Mouse (Mus musculus) MEL (cell line): ENCODE results near the gene Emg1. TPM values are rescaled to one million over a fixed set of nuclear protein-coding genes. Genes with fewer than 3 reads are reported as not detected.

Experiments
- DNase-seq: peaks from one replicate; pipeline ENCODE4 v3.0.0; 2011; ENCODE audit warnings: low read depth, low spot score
- H3K27ac ChIP-seq: 2 replicates; pipeline ENCODE4 v1.5.1; 2012; ENCODE audit warnings: low read depth, mild to moderate bottlenecking, control low read depth, low read length, moderate library complexity; ENCODE audit not compliant: control insufficient read depth
- H3K27me3 ChIP-seq, 2 experiments: fragments of 150-350 bp in 1 of 2; sonication (generic) in 1 of 2; 2 replicates each; pipeline ENCODE4 v1.6.1; 2012; ENCODE audit warnings: low read length in 2 of 2, mild to moderate bottlenecking in 2 of 2, improper control_type of control experiment in 1 of 2, moderate library complexity in 1 of 2; ENCODE audit not compliant: insufficient read depth in 2 of 2, control insufficient read depth in 1 of 2
- H3K36me3 ChIP-seq, 2 experiments: 2 replicates each; pipeline ENCODE4 v1.6.1; 2012 to 2014; ENCODE audit warnings: low read length in 2 of 2, improper control_type of control experiment in 1 of 2, inconsistent platforms in 1 of 2, mild to moderate bottlenecking in 1 of 2; ENCODE audit not compliant: insufficient read depth in 2 of 2, control insufficient read depth in 1 of 2
- H3K4me1 ChIP-seq, 2 experiments: fragments of 150-350 bp in 1 of 2; sonication (generic) in 1 of 2; 2 replicates each; pipeline ENCODE4 v1.6.1; 2012; ENCODE audit warnings: low read length in 2 of 2, improper control_type of control experiment in 1 of 2, mild to moderate bottlenecking in 1 of 2; ENCODE audit not compliant: insufficient read depth in 2 of 2, control insufficient read depth in 1 of 2
- H3K4me3 ChIP-seq, 2 experiments: fragments of 150-350 bp in 1 of 2; sonication (generic) in 1 of 2; 2 replicates each; pipeline ENCODE4 v1.5.1; 2012; ENCODE audit warnings: low read depth in 2 of 2, low read length in 2 of 2, mild to moderate bottlenecking in 2 of 2, moderate library complexity in 2 of 2, control low read depth in 1 of 2, improper control_type of control experiment in 1 of 2; ENCODE audit not compliant: control insufficient read depth in 1 of 2, insufficient read depth in 1 of 2
- H3K79me2 ChIP-seq: 2 replicates; pipeline ENCODE4 v1.6.1; 2012; ENCODE audit warnings: mild to moderate bottlenecking, low read length, moderate library complexity; ENCODE audit not compliant: control insufficient read depth, poor library complexity, insufficient read depth
- H3K9ac ChIP-seq: 2 replicates; pipeline ENCODE4 v1.6.1; 2012; ENCODE audit warnings: low read depth, mild to moderate bottlenecking, control low read depth, low read length, moderate library complexity; ENCODE audit not compliant: control insufficient read depth, poor library complexity, severe bottlenecking
- H3K9me3 ChIP-seq: fragments of 150-350 bp; sonication (generic); replicated peaks from 2 replicates; pipeline ENCODE4 v1.6.1; 2012; ENCODE audit warnings: mild to moderate bottlenecking, low read length, improper control_type of control experiment, moderate library complexity; ENCODE audit not compliant: insufficient read depth
- BHLHE40 ChIP-seq: IDR thresholded peaks from 2 replicates; pipeline ENCODE4 v1.6.1; 2012; ENCODE audit warnings: low read depth, mild to moderate bottlenecking, inconsistent platforms, low read length, improper control_type of control experiment, borderline replicate concordance
- E2F4 ChIP-seq: IDR thresholded peaks from 2 replicates; pipeline ENCODE4 v1.6.1; 2011; ENCODE audit warnings: low read depth, low read length, improper control_type of control experiment, borderline replicate concordance
- ELF1 ChIP-seq: IDR thresholded peaks from 2 replicates; pipeline ENCODE4 v1.6.1; 2014; ENCODE audit warnings: low read depth, mild to moderate bottlenecking, inconsistent platforms, low read length, improper control_type of control experiment, moderate library complexity
- EP300 ChIP-seq, 2 experiments: IDR thresholded peaks; 2 replicates each; pipeline ENCODE4 v1.6.1; 2011; ENCODE audit warnings: improper control_type of control experiment in 2 of 2, low read length in 2 of 2, low read depth in 1 of 2, mild to moderate bottlenecking in 1 of 2
- ETS1 ChIP-seq: IDR thresholded peaks from 2 replicates; pipeline ENCODE4 v1.6.1; 2012; ENCODE audit warnings: low read depth, mild to moderate bottlenecking, inconsistent platforms, low read length, improper control_type of control experiment, moderate library complexity
- KAT2A ChIP-seq: conservative IDR thresholded peaks from 2 replicates; pipeline ENCODE4 v1.6.1; 2012; ENCODE audit warnings: low read depth, low read length, improper control_type of control experiment, inconsistent platforms
- MAFK ChIP-seq: IDR thresholded peaks from 2 replicates; pipeline ENCODE4 v1.6.1; 2011; ENCODE audit warnings: low read depth, mild to moderate bottlenecking, low read length, improper control_type of control experiment, borderline replicate concordance
- MAX ChIP-seq: IDR thresholded peaks from 2 replicates; pipeline ENCODE4 v1.6.1; 2011; ENCODE audit warnings: low read length, improper control_type of control experiment
- MEF2A ChIP-seq: IDR thresholded peaks from 2 replicates; pipeline ENCODE4 v1.6.1; 2014; ENCODE audit warnings: low read depth, mild to moderate bottlenecking, inconsistent platforms, low read length, improper control_type of control experiment; ENCODE audit not compliant: poor library complexity, insufficient replicate concordance, severe bottlenecking; ENCODE audit errors: extremely low read depth
- MXI1 ChIP-seq: IDR thresholded peaks from 2 replicates; pipeline ENCODE4 v1.6.1; 2011; ENCODE audit warnings: mild to moderate bottlenecking, low read depth, low read length, improper control_type of control experiment
- MYB ChIP-seq: IDR thresholded peaks from 2 replicates; pipeline ENCODE4 v1.6.1; 2011; ENCODE audit warnings: mild to moderate bottlenecking, low read depth, low read length, improper control_type of control experiment
- MYC ChIP-seq: IDR thresholded peaks from 2 replicates; pipeline ENCODE4 v1.6.1; 2011; ENCODE audit warnings: low read depth, mild to moderate bottlenecking, low read length, improper control_type of control experiment, moderate library complexity
- NELFE ChIP-seq: IDR thresholded peaks from 2 replicates; pipeline ENCODE4 v1.6.1; 2011; ENCODE audit warnings: low read depth, low read length, improper control_type of control experiment
- POLR2A ChIP-seq, 2 experiments: IDR thresholded peaks; 2 replicates each; pipeline ENCODE4 v1.6.1; 2011 to 2012; ENCODE audit warnings: low read length in 2 of 2, mild to moderate bottlenecking in 2 of 2, control low read depth in 1 of 2, improper control_type of control experiment in 1 of 2, low read depth in 1 of 2, moderate library complexity in 1 of 2; ENCODE audit not compliant: control insufficient read depth in 1 of 2, insufficient read depth in 1 of 2, poor library complexity in 1 of 2
- RAD21 ChIP-seq: IDR thresholded peaks from 2 replicates; pipeline ENCODE4 v1.6.1; 2011; ENCODE audit warnings: mild to moderate bottlenecking, low read depth, low read length, improper control_type of control experiment
- RCOR1 ChIP-seq: IDR thresholded peaks from 2 replicates; pipeline ENCODE4 v1.6.1; 2012; ENCODE audit warnings: low read depth, mild to moderate bottlenecking, inconsistent platforms, low read length, improper control_type of control experiment
- SIN3A ChIP-seq: IDR thresholded peaks from 2 replicates; pipeline ENCODE4 v1.6.1; 2012; ENCODE audit warnings: low read length, improper control_type of control experiment, inconsistent platforms
- TAL1 ChIP-seq: IDR thresholded peaks from 2 replicates; pipeline ENCODE4 v1.6.1; 2012; ENCODE audit warnings: mild to moderate bottlenecking, inconsistent platforms, low read length, moderate library complexity, mixed read lengths
- TBP ChIP-seq: IDR thresholded peaks from 2 replicates; pipeline ENCODE4 v1.8.0; 2011; ENCODE audit warnings: low read depth, low read length, improper control_type of control experiment
- USF1 ChIP-seq: IDR thresholded peaks from 2 replicates; pipeline ENCODE4 v1.6.1; 2014; ENCODE audit warnings: low read depth, mild to moderate bottlenecking, inconsistent platforms, low read length, improper control_type of control experiment, moderate library complexity
- USF2 ChIP-seq, 2 experiments: IDR thresholded peaks; 2 replicates each; pipeline ENCODE4 v1.6.1; 2011 to 2012; ENCODE audit warnings: improper control_type of control experiment in 2 of 2, low read length in 2 of 2, borderline replicate concordance in 1 of 2, inconsistent platforms in 1 of 2, low read depth in 1 of 2, mild to moderate bottlenecking in 1 of 2; ENCODE audit not compliant: insufficient read depth in 1 of 2
- ZMIZ1 ChIP-seq: IDR thresholded peaks from 2 replicates; pipeline ENCODE4 v1.6.1; 2012; ENCODE audit warnings: low read depth, mild to moderate bottlenecking, inconsistent platforms, low read length, improper control_type of control experiment, moderate library complexity
- polyA plus RNA-seq, 2 experiments: library from polyadenylated mRNA; stranded (reverse) in 1 of 2; unstranded in 1 of 2; fragments of >175 nt in 1 of 2; fragments of >200 nt in 1 of 2; gene quantifications; 2 replicates each; pipeline versions ENCODE4 v1.2.1 to v1.2.4; 2012; ENCODE audit warnings: low replicate concordance in 2 of 2, low read depth in 1 of 2; ENCODE audit not compliant: insufficient read length in 2 of 2, insufficient read depth in 1 of 2, missing spikeins in 1 of 2
- total RNA-seq: library from RNA; depleted of rRNA; stranded (reverse); fragments of 300-350 nt; gene quantifications from 2 replicates; pipeline ENCODE4 v1.2.3, GENCODE M21; 2012

Emg1 gene
- total and polyA plus RNA-seq, 3 experiments, result 346 to 391 TPM; not detected in 1

DNA sequence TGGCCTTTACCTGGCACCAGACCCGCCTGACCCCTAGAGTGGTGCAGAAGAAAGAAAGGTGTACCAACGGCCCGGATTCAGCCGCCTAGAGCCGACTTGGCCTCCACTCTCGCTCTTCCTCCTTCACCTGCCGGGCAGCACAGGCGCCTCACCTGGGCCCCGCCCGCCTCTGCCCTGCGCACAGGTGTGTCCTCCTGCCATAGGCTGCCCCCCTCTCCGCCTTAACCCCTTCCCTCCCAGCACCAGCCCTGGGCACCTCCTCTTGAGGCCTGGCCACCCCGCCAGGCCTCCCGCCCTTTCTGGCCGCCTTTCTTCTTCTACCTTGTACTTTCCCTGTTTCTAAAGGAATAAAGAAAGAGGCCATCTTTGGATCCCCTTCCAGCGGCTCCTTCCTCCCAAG, 6.7 kb upstream of the Emg1 start:
- Histone ChIP-seq H3K27me3 (no peaks in the 10 kb centered on the region), H3K4me3 (no peak overlapping the region), H3K4me1 (peaks cover 3 to 23% of the 10 kb centered on the region in 2 experiments; a peak in 3 of 4 replicates), H3K79me2 (peaks cover 11% of the 10 kb centered on the region), H3K9me3 (no peaks in the 10 kb centered on the region), H3K27ac (no peak overlapping the region; the same call in 1 of the 2 replicates), H3K36me3 (peaks cover 5 to 19% of the 10 kb centered on the region in 2 experiments), H3K9ac (no peak overlapping the region; the same call in 1 of the 2 replicates)
- DNase-seq, result no peak
- TF ChIP-seq EP300 (IDR thresholded peaks at IDR 0.05; ENCODE audit: low read depth in 1 of 2, low read length in 2 of 2) (no peak), USF1 (no peak), ELF1 (no peak), TBP (no peak), USF2 (IDR thresholded peaks at IDR 0.05; ENCODE audit: borderline replicate concordance in 1 of 2, insufficient read depth in 1 of 2, low read depth in 1 of 2, low read length in 2 of 2) (no peak), NELFE (no peak), POLR2A (IDR thresholded peaks at IDR 0.05; ENCODE audit: control insufficient read depth in 1 of 2, insufficient read depth in 1 of 2, low read depth in 1 of 2, low read length in 2 of 2, poor library complexity in 1 of 2) (no peak), SIN3A (no peak), MAFK (no peak), BHLHE40 (no peak), MAX (no peak), MEF2A (no peak), ETS1 (no peak)

DNA sequence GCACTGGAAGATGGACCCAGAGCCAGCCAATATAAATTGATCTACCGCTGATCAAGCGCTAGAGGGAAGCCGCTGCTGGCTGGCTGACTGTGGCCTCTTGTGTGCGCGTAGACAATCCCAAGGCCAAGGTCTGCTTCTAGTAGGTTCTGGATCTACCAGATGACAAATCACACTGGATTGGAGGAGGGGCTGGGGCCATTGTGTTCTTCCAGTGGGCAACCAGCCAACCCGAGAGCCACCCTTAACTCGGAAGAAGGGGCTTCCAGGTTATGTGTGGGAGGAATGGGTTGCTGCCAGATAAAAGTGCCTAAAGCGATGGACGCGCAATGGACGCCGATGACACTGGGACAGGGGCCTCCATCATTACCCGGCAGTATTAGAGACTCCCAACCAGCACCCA, 6.0 kb upstream of the Emg1 start:
- H3K9me3 ChIP-seq, result no peaks in the 10 kb centered on the region
- TF ChIP-seq RAD21 (no peak), NELFE (no peak), SIN3A (no peak), MYC (no peak), TAL1 (no peak), KAT2A (no peak), RCOR1 (no peak), MXI1 (no peak), MAFK (no peak), MEF2A (no peak), MYB (no peak), E2F4 (no peak), ETS1 (no peak), ZMIZ1 (no peak), USF2 (IDR thresholded peaks at IDR 0.05; ENCODE audit: borderline replicate concordance in 1 of 2, insufficient read depth in 1 of 2, low read depth in 1 of 2, low read length in 2 of 2) (no peak)
- H3K79me2 ChIP-seq, result peaks cover 18% of the 10 kb centered on the region
- peaks cover 3 to 26% of the 10 kb centered on the region in 2 experiments; a peak in 3 of 4 replicates for H3K4me1 ChIP-seq
- no peak overlapping the region for H3K27ac ChIP-seq
- H3K4me3 ChIP-seq, result no peak overlapping the region
- H3K9ac ChIP-seq, result no peak overlapping the region
- DNase-seq, result no peak
- H3K27me3 ChIP-seq, result no peaks in the 10 kb centered on the region
- peaks cover 9 to 23% of the 10 kb centered on the region in 2 experiments for H3K36me3 ChIP-seq
